Mouse (Mus musculus): ENCODE results near the gene Wipf1. TPM values are rescaled to one million over a fixed set of nuclear protein-coding genes. Genes with fewer than 3 reads are reported as not detected.

The Wipf1 gene
- polyA plus RNA-seq, 1 experiment: 16.1 TPM

DNA sequence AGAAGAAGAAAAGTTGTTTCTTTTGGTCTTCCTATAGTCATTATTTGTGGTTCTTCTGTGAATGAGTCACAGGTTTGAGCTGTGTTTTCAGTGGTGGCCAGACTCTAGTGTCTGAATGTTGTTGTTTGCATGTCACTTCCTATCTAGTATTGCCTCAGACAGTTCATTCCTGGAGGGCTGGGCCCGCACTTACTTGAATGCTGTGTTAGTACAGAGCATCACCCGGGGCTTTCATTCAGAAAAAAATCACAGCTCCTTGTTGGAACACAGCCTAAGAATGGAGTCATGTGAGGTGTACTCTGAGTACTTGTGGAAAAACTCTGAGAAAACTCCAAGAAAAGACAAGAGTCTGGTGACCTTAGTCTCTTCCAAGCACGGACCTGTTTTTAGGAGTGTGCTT lies 23.4 kb upstream of the Wipf1 start:
- Histone ChIP-seq H3K4me3 (ENCODE audit: insufficient read depth, poor library complexity, severe bottlenecking) (no peak overlapping the region), H3K36me3 (ENCODE audit: control insufficient read depth, insufficient read depth) (no peaks in the 10 kb centered on the region), H3K79me3 (ENCODE audit: low read depth) (no peaks in the 10 kb centered on the region), H3K79me2 (ENCODE audit: control insufficient read depth, insufficient read depth) (no peaks in the 10 kb centered on the region), H3K27me3 (ENCODE audit: control insufficient read depth, insufficient read depth, insufficient read length) (no peaks in the 10 kb centered on the region), H3ac (ENCODE audit: control insufficient read depth, insufficient read length, low read depth) (no peak overlapping the region)
- TF ChIP-seq CEBPB (IDR thresholded peaks at IDR 0.05; ENCODE audit: low read depth): peak; percentile 56
- TF ChIP-seq FOSL1 (IDR thresholded peaks at IDR 0.05; ENCODE audit: insufficient read depth, low read length, poor library complexity, severe bottlenecking): no peak

DNA sequence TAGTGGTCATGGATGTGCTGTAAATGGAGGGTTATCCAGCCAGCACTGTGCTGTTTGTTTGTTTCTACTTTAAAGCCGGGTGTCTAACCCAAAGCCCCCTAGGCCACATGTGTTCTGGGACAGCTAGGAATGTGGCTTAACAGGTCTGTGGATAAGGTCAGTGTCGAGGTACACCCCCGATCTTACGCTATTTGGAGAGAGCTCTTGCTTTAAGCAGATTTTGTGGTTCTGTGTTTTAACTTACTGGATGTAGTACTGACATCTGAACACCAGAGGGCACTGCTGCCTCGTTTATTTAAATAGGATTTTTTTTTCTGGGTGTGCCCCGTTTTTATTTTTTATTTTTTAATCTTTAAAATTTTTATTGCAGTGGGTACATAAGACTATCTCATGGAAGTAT lies 21.2 kb upstream of the Wipf1 start:
- H3K27me3 ChIP-seq (ENCODE audit: control insufficient read depth, insufficient read depth, insufficient read length): no peaks in the 10 kb centered on the region
- H3K36me3 ChIP-seq (ENCODE audit: control insufficient read depth, insufficient read depth): no peaks in the 10 kb centered on the region
- no peak overlapping the region for H3ac ChIP-seq (ENCODE audit: control insufficient read depth, insufficient read length, low read depth)
- TF ChIP-seq MYOG (IDR thresholded peaks at IDR 0.05; ENCODE audit: control insufficient read depth, extremely low read depth, insufficient read length) (no peak), CEBPB (IDR thresholded peaks at IDR 0.05; ENCODE audit: low read depth) (no peak), MAX (IDR thresholded peaks at IDR 0.05) (no peak), MYOD1 (IDR thresholded peaks at IDR 0.05; ENCODE audit: control insufficient read depth, insufficient read length, low read depth) (no peak), FOSL1 (IDR thresholded peaks at IDR 0.05; ENCODE audit: insufficient read depth, low read length, poor library complexity, severe bottlenecking) (no peak), USF1 (IDR thresholded peaks at IDR 0.05; ENCODE audit: low read depth) (no peak), CTCF (IDR thresholded peaks at IDR 0.05; ENCODE audit: control insufficient read depth, insufficient read depth, insufficient read length) (no peak)
- no peaks in the 10 kb centered on the region for H3K79me3 ChIP-seq (ENCODE audit: low read depth)
- H3K79me2 ChIP-seq (ENCODE audit: control insufficient read depth, insufficient read depth): no peaks in the 10 kb centered on the region
- no peak overlapping the region for H3K4me3 ChIP-seq (ENCODE audit: insufficient read depth, poor library complexity, severe bottlenecking)

DNA sequence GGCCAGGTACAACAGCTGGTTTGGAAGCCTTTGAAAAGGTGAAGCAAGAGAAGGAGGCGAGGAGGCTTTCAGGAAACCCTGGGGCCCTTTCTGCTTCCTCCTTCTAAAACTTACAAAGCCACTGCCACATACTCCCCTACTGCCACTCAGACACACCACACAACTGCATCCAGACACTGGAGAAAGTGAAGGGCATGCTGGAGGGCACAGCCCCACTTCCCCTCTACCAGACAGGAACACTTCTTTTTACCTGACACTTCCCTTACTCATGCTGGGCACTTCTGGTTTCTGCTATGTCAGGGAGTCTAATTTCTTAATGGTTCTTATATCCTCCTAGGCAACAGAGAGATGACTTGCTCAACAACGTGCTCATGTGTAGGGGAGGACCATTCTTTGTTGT lies 19.0 kb upstream of the Wipf1 start:
- no peak for TF ChIP-seq MYOD1 (IDR thresholded peaks at IDR 0.05; ENCODE audit: control insufficient read depth, insufficient read length, low read depth)
- TF ChIP-seq CEBPB (IDR thresholded peaks at IDR 0.05; ENCODE audit: low read depth): no peak
- TF ChIP-seq FOSL1 (IDR thresholded peaks at IDR 0.05; ENCODE audit: insufficient read depth, low read length, poor library complexity, severe bottlenecking): no peak
- TF ChIP-seq MYOG (IDR thresholded peaks at IDR 0.05; ENCODE audit: control insufficient read depth, extremely low read depth, insufficient read length): no peak
- TF ChIP-seq USF1 (IDR thresholded peaks at IDR 0.05; ENCODE audit: low read depth): no peak
- no peak for TF ChIP-seq CTCF (IDR thresholded peaks at IDR 0.05; ENCODE audit: control insufficient read depth, insufficient read depth, insufficient read length)
- no peak for TF ChIP-seq MAX (IDR thresholded peaks at IDR 0.05)
- Histone ChIP-seq H3K36me3 (ENCODE audit: control insufficient read depth, insufficient read depth) (no peaks in the 10 kb centered on the region), H3K4me3 (ENCODE audit: insufficient read depth, poor library complexity, severe bottlenecking) (no peak overlapping the region), H3K79me3 (ENCODE audit: low read depth) (no peaks in the 10 kb centered on the region), H3K27me3 (ENCODE audit: control insufficient read depth, insufficient read depth, insufficient read length) (no peaks in the 10 kb centered on the region), H3ac (ENCODE audit: control insufficient read depth, insufficient read length, low read depth) (no peak overlapping the region), H3K79me2 (ENCODE audit: control insufficient read depth, insufficient read depth) (no peaks in the 10 kb centered on the region)

- Histone ChIP-seq H3ac (ENCODE audit: control insufficient read depth, insufficient read length, low read depth) (no peak overlapping the region), H3K79me2 (ENCODE audit: control insufficient read depth, insufficient read depth) (no peaks in the 10 kb centered on the region), H3K36me3 (ENCODE audit: control insufficient read depth, insufficient read depth) (no peaks in the 10 kb centered on the region), H3K79me3 (ENCODE audit: low read depth) (no peaks in the 10 kb centered on the region), H3K27me3 (ENCODE audit: control insufficient read depth, insufficient read depth, insufficient read length) (no peaks in the 10 kb centered on the region), H3K4me3 (ENCODE audit: insufficient read depth, poor library complexity, severe bottlenecking) (no peak overlapping the region)
- TF ChIP-seq MYOD1 (IDR thresholded peaks at IDR 0.05; ENCODE audit: control insufficient read depth, insufficient read length, low read depth) (no peak), USF1 (IDR thresholded peaks at IDR 0.05; ENCODE audit: low read depth) (no peak), CEBPB (IDR thresholded peaks at IDR 0.05; ENCODE audit: low read depth) (peak; percentile 98), MAX (IDR thresholded peaks at IDR 0.05) (no peak), FOSL1 (IDR thresholded peaks at IDR 0.05; ENCODE audit: insufficient read depth, low read length, poor library complexity, severe bottlenecking) (no peak), CTCF (IDR thresholded peaks at IDR 0.05; ENCODE audit: control insufficient read depth, insufficient read depth, insufficient read length) (no peak), MYOG (IDR thresholded peaks at IDR 0.05; ENCODE audit: control insufficient read depth, extremely low read depth, insufficient read length) (no peak)
Observed at GRCm38 (mm10) chr2:73547256-73547655, 17.7 kb upstream of the Wipf1 start.

GRCm38 (mm10) chr2:73545556-73545955 lies 16.0 kb upstream of the Wipf1 start:
- Histone ChIP-seq H3K36me3 (ENCODE audit: control insufficient read depth, insufficient read depth) (no peaks in the 10 kb centered on the region), H3ac (ENCODE audit: control insufficient read depth, insufficient read length, low read depth) (no peak overlapping the region), H3K79me2 (ENCODE audit: control insufficient read depth, insufficient read depth) (no peaks in the 10 kb centered on the region), H3K27me3 (ENCODE audit: control insufficient read depth, insufficient read depth, insufficient read length) (no peaks in the 10 kb centered on the region), H3K79me3 (ENCODE audit: low read depth) (no peaks in the 10 kb centered on the region), H3K4me3 (ENCODE audit: insufficient read depth, poor library complexity, severe bottlenecking) (no peak overlapping the region)
- TF ChIP-seq USF1 (IDR thresholded peaks at IDR 0.05; ENCODE audit: low read depth): no peak
- TF ChIP-seq MAX (IDR thresholded peaks at IDR 0.05): no peak
- TF ChIP-seq MYOD1 (IDR thresholded peaks at IDR 0.05; ENCODE audit: control insufficient read depth, insufficient read length, low read depth): no peak
- no peak for TF ChIP-seq CTCF (IDR thresholded peaks at IDR 0.05; ENCODE audit: control insufficient read depth, insufficient read depth, insufficient read length)
- TF ChIP-seq MYOG (IDR thresholded peaks at IDR 0.05; ENCODE audit: control insufficient read depth, extremely low read depth, insufficient read length): no peak
- TF ChIP-seq FOSL1 (IDR thresholded peaks at IDR 0.05; ENCODE audit: insufficient read depth, low read length, poor library complexity, severe bottlenecking): no peak
- TF ChIP-seq CEBPB (IDR thresholded peaks at IDR 0.05; ENCODE audit: low read depth): no peak

DNA sequence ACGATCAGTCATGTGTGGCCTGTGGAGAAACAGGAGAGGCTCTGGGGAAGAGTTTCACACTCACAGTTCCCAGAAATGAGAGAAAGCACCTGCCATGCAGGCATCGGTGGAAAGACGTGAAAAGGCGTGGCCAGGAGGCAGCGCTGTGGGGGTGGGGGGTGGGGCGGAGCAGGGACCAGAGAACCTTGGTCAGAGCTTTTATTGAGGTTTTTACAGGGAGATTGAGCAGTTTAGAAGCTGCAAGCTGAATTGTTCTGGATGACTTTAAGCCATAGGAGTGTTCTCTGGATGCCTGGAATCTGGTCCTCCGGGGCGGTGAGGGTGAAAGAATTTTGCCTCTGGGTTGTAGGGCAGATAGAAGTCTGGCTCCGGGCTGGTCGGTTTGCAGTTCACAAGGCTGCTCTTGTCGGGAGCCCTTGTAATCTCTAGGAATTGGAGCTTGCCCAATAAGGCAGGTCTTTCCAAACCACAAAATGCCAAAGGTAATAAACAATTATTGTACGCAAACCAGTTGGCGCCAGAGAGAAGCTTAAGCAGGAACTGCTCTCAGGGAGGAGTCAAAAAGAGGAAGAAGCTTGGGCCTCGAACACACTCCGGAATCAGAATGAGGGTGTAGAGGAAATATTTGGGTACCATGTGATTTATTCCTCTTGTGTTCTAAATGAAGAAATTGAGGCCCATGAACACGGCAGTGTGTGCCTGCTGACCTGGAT lies 11.1 kb upstream of the Wipf1 start:
- H3ac ChIP-seq (ENCODE audit: control insufficient read depth, insufficient read length, low read depth): no peak overlapping the region
- no peaks in the 10 kb centered on the region for H3K36me3 ChIP-seq (ENCODE audit: control insufficient read depth, insufficient read depth)
- H3K79me2 ChIP-seq (ENCODE audit: control insufficient read depth, insufficient read depth): no peaks in the 10 kb centered on the region
- H3K79me3 ChIP-seq (ENCODE audit: low read depth): no peaks in the 10 kb centered on the region
- H3K27me3 ChIP-seq (ENCODE audit: control insufficient read depth, insufficient read depth, insufficient read length): no peaks in the 10 kb centered on the region
- no peak overlapping the region for H3K4me3 ChIP-seq (ENCODE audit: insufficient read depth, poor library complexity, severe bottlenecking)
- no peak for TF ChIP-seq FOSL1 (IDR thresholded peaks at IDR 0.05; ENCODE audit: insufficient read depth, low read length, poor library complexity, severe bottlenecking)
- TF ChIP-seq CEBPB (IDR thresholded peaks at IDR 0.05; ENCODE audit: low read depth): peak; percentile 22
- TF ChIP-seq USF1 (IDR thresholded peaks at IDR 0.05; ENCODE audit: low read depth): no peak

Measured in C2C12 (cell line).